Mouse (Mus musculus): ENCODE measurements around the gene Babam2.

Gene Babam2

GRCm38 (mm10) chr5:32102484-32102883, 405.0 kb downstream of the Babam2 start:
- WGBS = 31% methylated on average over 5 of the region's 5 CpGs

GRCm38 (mm10) chr5:32102971-32103431, 405.5 kb downstream of the Babam2 start:
- 85% methylated on average over 6 of the region's 6 CpGs for WGBS

GRCm38 (mm10) chr5:32103545-32103944, 406.1 kb downstream of the Babam2 start:
- WGBS = 100% methylated on average over 1 of the region's 1 CpGs

- 91% methylated on average over 12 of the region's 12 CpGs for WGBS
Measured at GRCm38 (mm10) chr5:32104119-32104990, 406.9 kb downstream of the Babam2 start.

GRCm38 (mm10) chr5:32106473-32107140, 409.1 kb downstream of the Babam2 start:
- WGBS = 81% methylated on average over 5 of the region's 5 CpGs

- WGBS = 80% methylated on average over 4 of the region's 4 CpGs
Measured at GRCm38 (mm10) chr5:32110651-32111050, 413.2 kb downstream of the Babam2 start.

GRCm38 (mm10) chr5:32112206-32112916, 414.9 kb downstream of the Babam2 start:
- 82% methylated on average over 7 of the region's 7 CpGs for WGBS

GRCm38 (mm10) chr5:32120901-32121376, 423.5 kb downstream of the Babam2 start:
- WGBS = 70% methylated on average over 11 of the region's 11 CpGs

GRCm38 (mm10) chr5:32121936-32122335, 424.5 kb downstream of the Babam2 start:
- 92% methylated on average over 6 of the region's 6 CpGs for WGBS

- WGBS = 83% methylated on average over 5 of the region's 5 CpGs
Measured at GRCm38 (mm10) chr5:32122363-32122762, 424.9 kb downstream of the Babam2 start.

- WGBS = 77% methylated on average over 6 of the region's 6 CpGs
Measured at GRCm38 (mm10) chr5:32124957-32125356, 427.5 kb downstream of the Babam2 start.

GRCm38 (mm10) chr5:32127226-32127625, 429.7 kb downstream of the Babam2 start:
- 88% methylated on average over 3 of the region's 3 CpGs for WGBS

GRCm38 (mm10) chr5:32127927-32128326, 430.4 kb downstream of the Babam2 start:
- 61% methylated on average over 3 of the region's 3 CpGs for WGBS

GRCm38 (mm10) chr5:32132971-32133501, 435.6 kb downstream of the Babam2 start:
- 2% methylated on average over 48 of the region's 48 CpGs for WGBS

GRCm38 (mm10) chr5:32133549-32134004, 436.1 kb downstream of the Babam2 start:
- under 1% methylated on average over 20 of the region's 20 CpGs for WGBS

- WGBS = 5% methylated on average over 21 of the region's 21 CpGs
Measured at GRCm38 (mm10) chr5:32134051-32134732, 436.7 kb downstream of the Babam2 start.
